22 mouse cellular contexts compared by ENCODE assay signal in genomic region chr19:61000958-61001357, GRCm38 (mm10).
"Had no signal": no experiment of that assay in that cellular context is flagged by ENCODE, and none has a peak within 500 bp of the region (broad histone marks: within the 10 kb centered on the region; RNA-seq: fewer than 3 reads in every experiment).

No protein-coding gene starts in this region.

- H3K4me2 ChIP-seq: limb, embryonic 12.5 days; limb, embryonic 15.5 days; liver, embryonic 15.5 days; lung, embryonic 15.5 days; midbrain, embryonic 12.5 days; midbrain, embryonic 15.5 days; neural tube, embryonic 12.5 days; neural tube, embryonic 15.5 days had no signal

- ATAC-seq: midbrain, embryonic 15.5 days had no signal

- H3K27me3 ChIP-seq: limb, embryonic 12.5 days; limb, embryonic 15.5 days; liver, embryonic 15.5 days; lung, embryonic 15.5 days; midbrain, embryonic 12.5 days; midbrain, embryonic 15.5 days; neural tube, embryonic 12.5 days; neural tube, embryonic 15.5 days had no signal

- H3K4me3 ChIP-seq: layer of hippocampus, adult 2 months; limb, embryonic 12.5 days; limb, embryonic 15.5 days; liver, embryonic 15.5 days; lung, embryonic 15.5 days; midbrain, embryonic 12.5 days; midbrain, embryonic 15.5 days; neural tube, embryonic 12.5 days; neural tube, embryonic 15.5 days had no signal

- H3K4me1 ChIP-seq: limb, embryonic 12.5 days; lung, embryonic 15.5 days; midbrain, embryonic 12.5 days; midbrain, embryonic 15.5 days; neural tube, embryonic 12.5 days; neural tube, embryonic 15.5 days had no signal

- DNase-seq: kidney, adult 2 months; kidney, postnatal 25 days; layer of hippocampus, adult 9-11 months; lung, adult 18-20 months; lung, postnatal 10 days; lung, postnatal 36 days; right cerebral cortex, adult 18-20 months; right cerebral cortex, postnatal 14 days; right cerebral cortex, postnatal 4 days; thymus, adult 2 months; thymus, postnatal 25 days had no signal

- H3K27ac ChIP-seq: kidney, postnatal 0 days; layer of hippocampus, adult 2 months; limb, embryonic 12.5 days; limb, embryonic 15.5 days; liver, embryonic 15.5 days; lung, embryonic 15.5 days; midbrain, embryonic 12.5 days; midbrain, embryonic 15.5 days; neural tube, embryonic 12.5 days; neural tube, embryonic 15.5 days; stomach, postnatal 0 days had no signal

- H3K36me3 ChIP-seq: limb, embryonic 12.5 days; limb, embryonic 15.5 days; liver, embryonic 15.5 days; lung, embryonic 15.5 days; midbrain, embryonic 12.5 days; midbrain, embryonic 15.5 days; neural tube, embryonic 12.5 days; neural tube, embryonic 15.5 days had no signal

- H3K9ac ChIP-seq: limb, embryonic 12.5 days; limb, embryonic 15.5 days; liver, embryonic 15.5 days; lung, embryonic 15.5 days; midbrain, embryonic 12.5 days; midbrain, embryonic 15.5 days; neural tube, embryonic 12.5 days; neural tube, embryonic 15.5 days had no signal

- H3K9me3 ChIP-seq: limb, embryonic 12.5 days; limb, embryonic 15.5 days; liver, embryonic 15.5 days; lung, embryonic 15.5 days; midbrain, embryonic 12.5 days; midbrain, embryonic 15.5 days; neural tube, embryonic 12.5 days; neural tube, embryonic 15.5 days had no signal
